Mouse (Mus musculus): ENCODE data around the gene Sptbn4. TPM values are rescaled to one million over a fixed set of nuclear protein-coding genes. Genes with fewer than 3 reads are reported as not detected.

Sptbn4 gene
- polyA plus RNA-seq, 1 experiment = 0.25 TPM

- H3K4me3 ChIP-seq (ENCODE audit: insufficient read depth, poor library complexity, severe bottlenecking) = peak overlapping the region; percentile 68
- peaks cover 33% of the 10 kb centered on the region for H3K79me2 ChIP-seq (ENCODE audit: control insufficient read depth, insufficient read depth)
- peaks cover 23% of the 10 kb centered on the region for H3K36me3 ChIP-seq (ENCODE audit: control insufficient read depth, insufficient read depth)
- H3ac ChIP-seq (ENCODE audit: control insufficient read depth, insufficient read length, low read depth) = no peak overlapping the region
- H3K27me3 ChIP-seq (ENCODE audit: control insufficient read depth, insufficient read depth, insufficient read length) = no peaks in the 10 kb centered on the region
- TF ChIP-seq FOSL1 (IDR thresholded peaks at IDR 0.05; ENCODE audit: insufficient read depth, low read length, poor library complexity, severe bottlenecking) = no peak
- TF ChIP-seq CTCF (IDR thresholded peaks at IDR 0.05; ENCODE audit: control insufficient read depth, insufficient read depth, insufficient read length) = no peak
- TF ChIP-seq USF1 (IDR thresholded peaks at IDR 0.05; ENCODE audit: low read depth) = no peak
- no peak for TF ChIP-seq CEBPB (IDR thresholded peaks at IDR 0.05; ENCODE audit: low read depth)
- no peak for TF ChIP-seq MYOD1 (IDR thresholded peaks at IDR 0.05; ENCODE audit: control insufficient read depth, insufficient read length, low read depth)
- TF ChIP-seq MYOG (IDR thresholded peaks at IDR 0.05; ENCODE audit: control insufficient read depth, extremely low read depth, insufficient read length) = no peak
- no peak for TF ChIP-seq MAX (IDR thresholded peaks at IDR 0.05)
- peaks cover 23% of the 10 kb centered on the region for H3K79me3 ChIP-seq (ENCODE audit: low read depth)
These were observed 38.8 kb upstream of the Sptbn4 start for GRCm38 (mm10) chr7:27486102-27486769.

- no peak for TF ChIP-seq MAX (IDR thresholded peaks at IDR 0.05)
- Histone ChIP-seq H3K79me3 (ENCODE audit: low read depth) (peaks cover 14% of the 10 kb centered on the region), H3ac (ENCODE audit: control insufficient read depth, insufficient read length, low read depth) (no peak overlapping the region), H3K79me2 (ENCODE audit: control insufficient read depth, insufficient read depth) (peaks cover 16% of the 10 kb centered on the region), H3K4me3 (ENCODE audit: insufficient read depth, poor library complexity, severe bottlenecking) (no peak overlapping the region), H3K36me3 (ENCODE audit: control insufficient read depth, insufficient read depth) (peaks cover 8% of the 10 kb centered on the region), H3K27me3 (ENCODE audit: control insufficient read depth, insufficient read depth, insufficient read length) (no peaks in the 10 kb centered on the region)
These were observed 36.4 kb upstream of the Sptbn4 start for GRCm38 (mm10) chr7:27483860-27484259.

GRCm38 (mm10) chr7:27481627-27481969 is 34.1 kb upstream of the Sptbn4 start:
- Histone ChIP-seq H3K79me3 (ENCODE audit: low read depth) (no peaks in the 10 kb centered on the region), H3K79me2 (ENCODE audit: control insufficient read depth, insufficient read depth) (no peaks in the 10 kb centered on the region), H3ac (ENCODE audit: control insufficient read depth, insufficient read length, low read depth) (no peak overlapping the region), H3K27me3 (ENCODE audit: control insufficient read depth, insufficient read depth, insufficient read length) (no peaks in the 10 kb centered on the region), H3K36me3 (ENCODE audit: control insufficient read depth, insufficient read depth) (peaks cover 4% of the 10 kb centered on the region), H3K4me3 (ENCODE audit: insufficient read depth, poor library complexity, severe bottlenecking) (no peak overlapping the region)
- TF ChIP-seq USF1 (IDR thresholded peaks at IDR 0.05; ENCODE audit: low read depth) (no peak), CEBPB (IDR thresholded peaks at IDR 0.05; ENCODE audit: low read depth) (no peak), MAX (IDR thresholded peaks at IDR 0.05) (peak; percentile 31), MYOD1 (IDR thresholded peaks at IDR 0.05; ENCODE audit: control insufficient read depth, insufficient read length, low read depth) (no peak), MYOG (IDR thresholded peaks at IDR 0.05; ENCODE audit: control insufficient read depth, extremely low read depth, insufficient read length) (no peak)

GRCm38 (mm10) chr7:27480927-27481626 is 33.6 kb upstream of the Sptbn4 start:
- no peak overlapping the region for H3K4me3 ChIP-seq (ENCODE audit: insufficient read depth, poor library complexity, severe bottlenecking)
- H3K79me3 ChIP-seq (ENCODE audit: low read depth) = peaks cover 2% of the 10 kb centered on the region
- H3K79me2 ChIP-seq (ENCODE audit: control insufficient read depth, insufficient read depth) = peaks cover 5% of the 10 kb centered on the region
- peak overlapping the region; percentile 33 for H3ac ChIP-seq (ENCODE audit: control insufficient read depth, insufficient read length, low read depth)
- H3K36me3 ChIP-seq (ENCODE audit: control insufficient read depth, insufficient read depth) = peaks cover 10% of the 10 kb centered on the region
- no peak for TF ChIP-seq USF1 (IDR thresholded peaks at IDR 0.05; ENCODE audit: low read depth)
- TF ChIP-seq MYOG (IDR thresholded peaks at IDR 0.05; ENCODE audit: control insufficient read depth, extremely low read depth, insufficient read length) = no peak
- TF ChIP-seq CTCF (IDR thresholded peaks at IDR 0.05; ENCODE audit: control insufficient read depth, insufficient read depth, insufficient read length) = no peak
- TF ChIP-seq MAX (IDR thresholded peaks at IDR 0.05) = no peak
- no peak for TF ChIP-seq MYOD1 (IDR thresholded peaks at IDR 0.05; ENCODE audit: control insufficient read depth, insufficient read length, low read depth)
- TF ChIP-seq FOSL1 (IDR thresholded peaks at IDR 0.05; ENCODE audit: insufficient read depth, low read length, poor library complexity, severe bottlenecking) = no peak
- no peak for TF ChIP-seq CEBPB (IDR thresholded peaks at IDR 0.05; ENCODE audit: low read depth)
- H3K27me3 ChIP-seq (ENCODE audit: control insufficient read depth, insufficient read depth, insufficient read length) = no peaks in the 10 kb centered on the region

GRCm38 (mm10) chr7:27480506-27480905 is 33.0 kb upstream of the Sptbn4 start:
- Histone ChIP-seq H3K27me3 (ENCODE audit: control insufficient read depth, insufficient read depth, insufficient read length) (no peaks in the 10 kb centered on the region), H3K36me3 (ENCODE audit: control insufficient read depth, insufficient read depth) (peaks cover 15% of the 10 kb centered on the region), H3K4me3 (ENCODE audit: insufficient read depth, poor library complexity, severe bottlenecking) (no peak overlapping the region), H3ac (ENCODE audit: control insufficient read depth, insufficient read length, low read depth) (no peak overlapping the region), H3K79me2 (ENCODE audit: control insufficient read depth, insufficient read depth) (peaks cover 11% of the 10 kb centered on the region), H3K79me3 (ENCODE audit: low read depth) (peaks cover 7% of the 10 kb centered on the region)
- TF ChIP-seq MYOD1 (IDR thresholded peaks at IDR 0.05; ENCODE audit: control insufficient read depth, insufficient read length, low read depth) = no peak

- Histone ChIP-seq H3ac (ENCODE audit: control insufficient read depth, insufficient read length, low read depth) (no peak overlapping the region), H3K36me3 (ENCODE audit: control insufficient read depth, insufficient read depth) (peaks cover 17% of the 10 kb centered on the region), H3K4me3 (ENCODE audit: insufficient read depth, poor library complexity, severe bottlenecking) (no peak overlapping the region), H3K27me3 (ENCODE audit: control insufficient read depth, insufficient read depth, insufficient read length) (no peaks in the 10 kb centered on the region), H3K79me3 (ENCODE audit: low read depth) (peaks cover 13% of the 10 kb centered on the region), H3K79me2 (ENCODE audit: control insufficient read depth, insufficient read depth) (peaks cover 18% of the 10 kb centered on the region)
- TF ChIP-seq MYOD1 (IDR thresholded peaks at IDR 0.05; ENCODE audit: control insufficient read depth, insufficient read length, low read depth) (no peak), USF1 (IDR thresholded peaks at IDR 0.05; ENCODE audit: low read depth) (no peak), CTCF (IDR thresholded peaks at IDR 0.05; ENCODE audit: control insufficient read depth, insufficient read depth, insufficient read length) (no peak), MAX (IDR thresholded peaks at IDR 0.05) (no peak), MYOG (IDR thresholded peaks at IDR 0.05; ENCODE audit: control insufficient read depth, extremely low read depth, insufficient read length) (no peak), FOSL1 (IDR thresholded peaks at IDR 0.05; ENCODE audit: insufficient read depth, low read length, poor library complexity, severe bottlenecking) (no peak), CEBPB (IDR thresholded peaks at IDR 0.05; ENCODE audit: low read depth) (no peak)
These were observed 32.3 kb upstream of the Sptbn4 start for GRCm38 (mm10) chr7:27479750-27480149.

Data from C2C12 (cell line).